Mouse (Mus musculus): Measurements from ENCODE around the gene Cyp4f13.

DNA sequence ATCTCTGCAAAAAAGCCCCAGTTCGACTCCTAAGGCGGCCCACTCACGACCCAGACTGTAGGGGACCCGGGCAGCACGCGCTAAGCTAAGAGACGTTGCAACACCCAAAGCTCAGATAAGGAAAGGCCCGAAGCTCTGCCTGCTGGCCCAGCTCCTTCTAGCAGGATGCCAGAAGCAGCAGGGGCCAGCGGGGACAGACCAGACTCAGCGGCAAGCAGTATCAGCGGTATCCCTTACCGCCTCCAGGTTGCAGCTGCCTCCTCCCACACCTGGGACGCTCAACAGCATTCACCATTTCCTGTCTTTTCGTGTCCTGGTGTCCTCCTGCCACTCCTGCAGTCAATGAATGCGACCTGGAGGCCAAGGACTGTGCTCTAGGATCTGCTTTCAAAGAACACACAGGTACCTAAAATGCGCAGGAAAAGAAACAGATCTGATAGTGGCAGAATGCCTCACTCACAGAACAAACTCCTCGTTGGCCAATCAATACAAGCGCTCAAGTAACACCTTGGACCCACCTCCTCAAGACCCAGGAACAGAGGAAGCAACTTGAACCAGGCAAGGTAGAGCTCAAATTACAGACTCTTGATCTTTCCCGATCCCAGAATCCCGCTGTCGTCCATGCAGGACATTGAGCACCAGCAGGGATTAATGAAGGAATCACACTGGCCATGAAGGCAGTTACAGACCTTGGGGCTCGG lies 69.6 kb downstream of the Cyp4f13 start:
- no peak for TF ChIP-seq CTCF (IDR thresholded peaks at IDR 0.05; ENCODE audit: borderline replicate concordance, insufficient read depth, low read length)
- TF ChIP-seq POLR2A (IDR thresholded peaks at IDR 0.05; ENCODE audit: low read depth, low read length), result no peak

Measured in embryonic fibroblast, embryonic 13.5 days (primary cell).